Mouse (Mus musculus) bone marrow, adult 2 months (tissue): ENCODE data around the gene Tarm1. TPM values are rescaled to one million over a fixed set of nuclear protein-coding genes. Genes with fewer than 3 reads are reported as not detected.

Source experiments
- H3K27ac ChIP-seq: fragments of 200-500 bp; 2 replicates; pipeline ENCODE4 v1.5.1; 2012; ENCODE audit warnings: low read depth, mild to moderate bottlenecking, control low read depth, inconsistent platforms, low read length; ENCODE audit not compliant: control insufficient read depth, poor library complexity, insufficient read depth
- H3K4me1 ChIP-seq: fragments of 200-500 bp; 2 replicates; pipeline ENCODE4 v1.6.1; 2011; ENCODE audit warnings: low read length; ENCODE audit not compliant: control insufficient read depth, insufficient read depth
- H3K4me3 ChIP-seq: fragments of 200-500 bp; replicated peaks from 2 replicates; pipeline ENCODE3; 2011; ENCODE audit warnings: mild to moderate bottlenecking, low read depth, low read length, control low read depth; ENCODE audit not compliant: control insufficient read depth
- CTCF ChIP-seq: fragments of 200-500 bp; IDR thresholded peaks from 2 replicates; pipeline ENCODE4 v1.5.1; 2011; ENCODE audit warnings: low read length, control low read depth; ENCODE audit not compliant: control insufficient read depth, insufficient read depth
- POLR2A ChIP-seq: fragments of 200-500 bp; IDR thresholded peaks from 2 replicates; pipeline ENCODE4 v1.6.1; 2011; ENCODE audit warnings: low read depth, mild to moderate bottlenecking, control low read depth, low read length, borderline replicate concordance; ENCODE audit not compliant: control insufficient read depth
- whole genome bisulfite sequencing: fragments of 180-500 bp; shearing (Covaris S2); methylation state at CpG from one replicate; pipeline ENCODE4 v1.1.7; 2018; 5-methylcytosine and 5-hydroxymethylcytosine counted together
- polyA plus RNA-seq: library from polyadenylated mRNA; stranded (reverse); fragments of >200 nt; gene quantifications from 2 replicates; pipeline ENCODE4 v1.2.4, GENCODE M21; 2011; ENCODE audit warnings: low replicate concordance; ENCODE audit not compliant: missing spikeins, insufficient read depth, insufficient read length

The Tarm1 gene
- 7.8 and 11.9 TPM in 2 replicates for polyA plus RNA-seq

DNA sequence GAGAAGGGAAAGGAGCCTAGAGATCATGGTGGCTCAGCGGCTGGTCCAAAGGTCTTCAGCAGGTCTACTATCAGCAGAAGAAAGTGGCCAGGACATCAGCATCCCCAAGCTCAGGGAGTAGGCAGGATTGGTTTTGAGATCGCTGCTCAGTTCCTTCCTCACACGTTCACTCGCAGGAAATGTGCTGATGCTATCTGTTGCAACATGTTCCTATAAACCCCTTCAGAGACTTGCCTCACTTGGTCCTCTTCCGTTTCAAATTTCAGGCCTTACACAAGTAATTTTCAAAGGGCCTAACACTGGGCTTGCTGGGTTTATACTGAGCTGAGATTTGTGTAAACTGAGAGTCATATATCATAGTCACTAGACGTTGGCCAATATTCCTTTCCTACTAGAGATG is at the start of gene Tarm1:
Gene Tarm1 (minus strand): TSS at position 186 of the 400 bp plus-strand sequence.
- H3K27ac ChIP-seq, result peak within 1 kb of the TSS; percentile 80
- peak within 1 kb of the TSS; percentile 71 for H3K4me3 ChIP-seq
- TF ChIP-seq POLR2A (no peak), CTCF (no peak)
- H3K4me1 ChIP-seq, result peaks cover 1% of the 10 kb centered on the region; the same call in 1 of the 2 replicates
- WGBS, result 12% methylated on average over 6 of the region's 6 CpGs

- Histone ChIP-seq H3K27ac (no peak overlapping the region), H3K4me1 (peaks cover 1% of the 10 kb centered on the region; the same call in 1 of the 2 replicates), H3K4me3 (no peak overlapping the region)
- no peak for TF ChIP-seq CTCF
- no peak for TF ChIP-seq POLR2A
- WGBS, result 38% methylated on average over 3 of the region's 3 CpGs
Observed at GRCm38 (mm10) chr7:3505913-3506312, 3.5 kb upstream of the Tarm1 start.

- Histone ChIP-seq H3K27ac (no peak overlapping the region), H3K4me3 (no peak overlapping the region), H3K4me1 (no peaks in the 10 kb centered on the region; the same call in 1 of the 2 replicates)
- TF ChIP-seq POLR2A (no peak), CTCF (no peak)
- WGBS, result 56% methylated on average over 1 of the region's 1 CpGs
Observed at GRCm38 (mm10) chr7:3500406-3500805, 2.0 kb downstream of the Tarm1 start.

DNA sequence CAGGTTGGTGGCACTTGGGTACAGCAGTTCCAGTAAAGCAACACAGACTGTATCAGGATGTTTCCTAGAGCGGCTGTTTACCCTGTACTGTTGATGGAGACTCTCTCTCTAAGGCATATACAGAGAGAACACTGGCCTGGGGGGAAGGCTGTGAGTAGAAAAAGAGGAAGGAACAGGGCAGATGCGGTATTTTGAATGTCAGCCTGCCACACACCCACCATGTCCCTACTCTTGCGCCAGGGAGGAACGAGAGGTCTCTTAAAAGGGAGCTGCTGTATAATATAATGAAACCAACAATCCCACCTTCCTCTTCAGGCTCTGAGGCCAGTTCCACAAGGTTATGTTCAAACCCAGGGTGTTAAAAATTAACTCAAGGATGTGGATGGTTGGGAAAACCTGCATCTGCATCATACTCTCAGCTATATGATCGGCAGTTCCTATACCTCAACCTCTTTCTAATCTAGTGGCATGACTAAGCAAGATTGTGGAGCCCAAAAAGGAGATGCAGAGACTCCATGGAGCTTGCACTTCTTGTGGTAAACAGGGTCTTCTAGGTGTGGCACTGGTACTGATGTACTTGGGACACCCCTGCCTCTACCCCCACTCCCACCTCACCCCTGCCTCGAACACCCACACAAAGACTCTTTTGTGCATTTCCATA is 20.3 kb downstream of the Tarm1 start:
- Histone ChIP-seq H3K4me3 (no peak overlapping the region), H3K4me1 (no peaks in the 10 kb centered on the region; the same call in 1 of the 2 replicates), H3K27ac (no peak overlapping the region)
- WGBS, result 19% methylated on average over 6 of the region's 6 CpGs
- no peak for TF ChIP-seq CTCF
- no peak for TF ChIP-seq POLR2A

DNA sequence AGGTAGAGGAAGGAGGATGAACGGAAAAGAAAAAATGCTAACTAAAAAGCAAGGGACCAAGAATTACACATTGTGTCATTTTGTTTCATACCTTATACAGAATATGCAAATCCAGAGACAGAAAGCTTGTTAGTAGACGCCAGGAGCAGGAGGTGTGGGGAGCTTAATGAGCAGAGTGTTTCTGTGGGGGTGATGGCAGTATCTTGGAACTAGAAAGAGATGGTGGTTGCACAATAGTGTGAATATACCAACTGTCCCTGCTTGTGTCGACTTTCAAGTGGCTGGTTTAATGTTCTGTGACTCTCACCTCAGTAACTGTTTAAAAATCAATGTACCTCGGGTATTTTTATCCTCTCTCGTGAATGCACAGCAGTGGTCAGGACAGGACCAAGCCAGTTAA is 25.7 kb downstream of the Tarm1 start:
- no peak overlapping the region for H3K4me3 ChIP-seq
- no peaks in the 10 kb centered on the region for H3K4me1 ChIP-seq
- 59% methylated on average over 5 of the region's 5 CpGs for WGBS
- no peak overlapping the region for H3K27ac ChIP-seq
- TF ChIP-seq POLR2A (no peak), CTCF (no peak)

DNA sequence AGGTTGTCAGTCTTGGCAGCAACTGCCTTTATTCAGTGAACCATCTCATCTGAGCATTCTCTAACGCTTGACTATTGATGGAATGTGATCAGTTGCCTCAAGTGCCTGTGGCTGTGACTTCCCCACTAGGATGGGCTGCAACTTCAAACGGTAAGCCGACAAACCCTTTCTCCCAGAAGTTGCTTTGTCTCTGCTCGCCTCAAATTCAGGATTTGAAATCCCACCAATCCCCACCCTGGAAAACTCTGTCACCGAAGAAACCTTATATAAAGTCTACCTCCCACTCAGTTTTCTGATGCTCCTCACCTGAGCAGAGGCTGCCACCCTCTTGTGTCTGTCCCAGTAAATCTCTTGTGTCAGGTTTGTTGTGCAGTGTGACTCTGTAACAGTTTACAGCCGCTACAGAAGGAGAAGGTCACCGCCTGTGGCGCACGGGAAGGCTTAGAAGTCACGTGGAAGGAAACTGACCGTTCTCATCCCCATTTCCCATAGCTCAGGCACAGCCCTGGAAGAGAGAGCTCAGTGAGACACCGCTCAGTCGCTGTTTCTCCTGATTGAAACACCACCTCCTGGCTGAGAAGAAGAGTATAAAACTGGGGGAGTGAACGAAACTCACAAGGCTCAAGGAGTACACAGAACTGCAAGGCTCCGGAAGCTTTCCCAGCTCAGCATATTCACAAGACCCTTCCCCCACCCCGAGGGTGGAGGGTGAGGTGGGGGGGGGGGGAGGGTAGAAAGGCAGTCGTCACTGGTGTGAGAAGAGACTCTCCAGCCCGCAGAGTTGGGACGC is 27.9 kb downstream of the Tarm1 start:
- TF ChIP-seq POLR2A (no peak), CTCF (no peak)
- no peak overlapping the region for H3K4me3 ChIP-seq
- H3K4me1 ChIP-seq, result no peaks in the 10 kb centered on the region
- 29% methylated on average over 19 of the region's 19 CpGs for WGBS
- H3K27ac ChIP-seq, result no peak overlapping the region

- TF ChIP-seq CTCF, result no peak
- no peak for TF ChIP-seq POLR2A
- H3K4me1 ChIP-seq, result no peaks in the 10 kb centered on the region; the same call in 1 of the 2 replicates
- H3K27ac ChIP-seq, result no peak overlapping the region
- no peak overlapping the region for H3K4me3 ChIP-seq
- WGBS, result 35% methylated on average over 3 of the region's 3 CpGs
Observed at GRCm38 (mm10) chr7:3472774-3473173, 29.6 kb downstream of the Tarm1 start.

DNA sequence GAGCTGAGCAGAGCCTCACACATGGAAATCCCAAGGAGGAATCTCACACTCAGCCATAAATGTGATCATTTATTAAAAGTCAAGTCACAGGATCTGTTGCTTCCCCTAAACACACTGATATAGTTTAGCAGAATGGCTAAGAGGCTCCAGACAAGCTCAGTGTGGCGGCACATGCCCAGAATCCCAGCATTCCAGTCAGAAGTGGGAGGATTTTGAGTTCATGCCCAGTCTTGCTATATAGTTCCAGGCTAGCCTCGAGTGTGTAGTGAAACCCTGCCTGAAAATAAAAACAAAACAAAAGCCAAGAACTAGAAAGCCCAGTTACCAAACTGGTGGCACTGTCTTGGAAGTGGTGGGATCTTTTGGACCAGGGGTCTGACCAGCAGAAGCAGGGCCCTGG is 33.8 kb downstream of the Tarm1 start:
- 53% methylated on average over 2 of the region's 2 CpGs for WGBS
- Histone ChIP-seq H3K27ac (no peak overlapping the region), H3K4me1 (no peaks in the 10 kb centered on the region; the same call in 1 of the 2 replicates), H3K4me3 (no peak overlapping the region)
- TF ChIP-seq POLR2A (no peak), CTCF (no peak)
